ENCODE assay signal across 8 mouse cellular contexts in the genomic region with DNA sequence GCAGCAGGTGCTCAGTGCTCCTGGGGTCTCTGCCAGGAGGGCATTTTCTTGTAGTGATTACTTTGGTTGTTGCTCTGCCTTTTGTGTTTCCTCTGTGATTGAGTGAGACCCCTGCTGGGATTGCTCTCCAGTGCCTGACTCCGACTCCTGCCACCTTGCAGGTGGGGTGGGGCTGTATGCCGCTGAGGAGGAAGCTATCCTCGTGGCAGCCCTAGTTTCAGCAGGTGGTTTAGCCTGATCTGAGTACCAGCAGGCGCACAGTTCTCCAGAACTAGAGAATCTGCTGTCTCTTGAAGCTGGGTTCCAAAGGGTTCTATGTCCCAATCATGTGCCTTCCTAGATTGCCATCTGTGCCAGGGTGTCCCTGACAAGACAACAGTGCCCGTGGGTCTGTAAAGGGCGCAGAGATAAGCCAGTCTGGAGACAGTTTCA. TPM values are rescaled to one million over a fixed set of nuclear protein-coding genes. Genes with fewer than 3 reads are reported as not detected.
A peak's percentile ranks its signal among the peaks of the same experiment; 100 is the strongest.
DNase-seq lines count a peak whose midpoint lies in the region; ATAC-seq and TF ChIP-seq lines count a peak whose summit lies in the region.

No protein-coding gene starts in this region.

- no peaks in the 10 kb centered on the region for H3K36me3 ChIP-seq in lung, embryonic 14.5 days (ENCODE audit: insufficient read depth)
- H3K36me3 ChIP-seq in intestine, embryonic 16.5 days (ENCODE audit: control insufficient read depth, insufficient read depth, low read length): no peaks in the 10 kb centered on the region
- H3K36me3 ChIP-seq in stomach, postnatal 0 days (ENCODE audit: control insufficient read depth, insufficient read depth, low read length): no peaks in the 10 kb centered on the region

- TF ChIP-seq EP300 in stomach, postnatal 0 days (optimal IDR thresholded peaks at IDR 0.05): no peak

- H3K27ac ChIP-seq in lung, embryonic 14.5 days (ENCODE audit: low read depth): peak overlapping the region; percentile 76
- peak overlapping the region; percentile 31; the same call in 1 of the 2 replicates for H3K27ac ChIP-seq in intestine, embryonic 16.5 days (ENCODE audit: low read length)
- H3K27ac ChIP-seq in stomach, postnatal 0 days (replicated peaks): peak overlapping the region; percentile 78

- H3K9me3 ChIP-seq in lung, embryonic 14.5 days (ENCODE audit: low read depth, low read length): no peaks in the 10 kb centered on the region
- no peaks in the 10 kb centered on the region for H3K9me3 ChIP-seq in intestine, embryonic 16.5 days (ENCODE audit: control insufficient read depth, low read length)
- H3K9me3 ChIP-seq in stomach, postnatal 0 days (ENCODE audit: control insufficient read depth, low read length): no peaks in the 10 kb centered on the region

- 0 out of 2 replicates have a peak, but pooled peaks have one; percentile 4 for ATAC-seq in lung, embryonic 14.5 days (ENCODE audit: insufficient read depth)
- peak; percentile 49 for ATAC-seq in intestine, embryonic 16.5 days
- ATAC-seq in stomach, postnatal 0 days (ENCODE audit: low FRiP score, low TSS enrichment): 0 out of 2 replicates have a peak, but pooled peaks have one; percentile 27
- ATAC-seq in inflammation-experienced regulatory T-cells, adult 6 months: no peak

- no peak for DNase-seq in lung, embryonic 14.5 days
- DNase-seq in lung, postnatal 10 days: no peak
- DNase-seq in cerebellum, adult 9-11 months: peak; percentile 64
- peak; percentile 47 for DNase-seq in stomach, postnatal 0 days (ENCODE audit: low spot score)
- no peak for DNase-seq in adrenal gland, postnatal 4 days (ENCODE audit: low spot score in 2 of 2)
- DNase-seq in urinary bladder, postnatal 25 days (ENCODE audit: low spot score): no peak

- no peak for TF ChIP-seq CTCF in lung, embryonic 14.5 days (IDR thresholded peaks at IDR 0.05; ENCODE audit: low read depth)
- TF ChIP-seq CTCF in stomach, postnatal 0 days (IDR thresholded peaks at IDR 0.05; ENCODE audit: low read depth): no peak

- WGBS in lung, embryonic 14.5 days: 38% methylated on average over 6 of the region's 6 CpGs
- 46% methylated on average over 6 of the region's 6 CpGs for WGBS in intestine, embryonic 16.5 days
- WGBS in stomach, postnatal 0 days: 44% methylated on average over 6 of the region's 6 CpGs

- H3K4me1 ChIP-seq in lung, embryonic 14.5 days (ENCODE audit: insufficient read depth): peaks cover 23% of the 10 kb centered on the region
- peaks cover 28% of the 10 kb centered on the region for H3K4me1 ChIP-seq in intestine, embryonic 16.5 days (ENCODE audit: control insufficient read depth, insufficient read depth, low read length)
- peaks cover 23% of the 10 kb centered on the region for H3K4me1 ChIP-seq in stomach, postnatal 0 days (replicated peaks; ENCODE audit: control insufficient read depth, insufficient read depth)

- H3K4me3 ChIP-seq in lung, embryonic 14.5 days (ENCODE audit: low read depth, low read length): no peak overlapping the region
- no peak overlapping the region for H3K4me3 ChIP-seq in intestine, embryonic 16.5 days (ENCODE audit: low read length)
- no peak overlapping the region for H3K4me3 ChIP-seq in stomach, postnatal 0 days (ENCODE audit: low read depth, low read length)

- peak overlapping the region; percentile 5 for H3K4me2 ChIP-seq in lung, embryonic 14.5 days
- H3K4me2 ChIP-seq in intestine, embryonic 16.5 days (ENCODE audit: low read depth, low read length): no peak overlapping the region
- H3K4me2 ChIP-seq in stomach, postnatal 0 days (replicated peaks; ENCODE audit: low read depth): peak overlapping the region; percentile 20; the same call in 1 of the 2 replicates

- peak overlapping the region; percentile 7; the same call in 1 of the 2 replicates for H3K9ac ChIP-seq in lung, embryonic 14.5 days
- H3K9ac ChIP-seq in intestine, embryonic 16.5 days (ENCODE audit: low read depth, low read length): no peak overlapping the region
- H3K9ac ChIP-seq in stomach, postnatal 0 days (ENCODE audit: low read length): no peak overlapping the region

- H3K27me3 ChIP-seq in lung, embryonic 14.5 days (ENCODE audit: insufficient read depth, low read length): no peaks in the 10 kb centered on the region
- no peaks in the 10 kb centered on the region for H3K27me3 ChIP-seq in intestine, embryonic 16.5 days (replicated peaks; ENCODE audit: control insufficient read depth, insufficient read depth, low read length)
- no peaks in the 10 kb centered on the region for H3K27me3 ChIP-seq in stomach, postnatal 0 days (ENCODE audit: control insufficient read depth, insufficient read depth, low read length)

RNA-seq across cellular contexts. Expression of a gene that starts 9.9 kb away (rescaled TPM):
- 59.3 and 61.3 TPM in 2 replicates for polyA plus RNA-seq in lung, embryonic 14.5 days (2014; fragmentation: Nextera tagmentation; extraction: Ambion mirVana)
- polyA plus RNA-seq in intestine, embryonic 16.5 days (2015; fragmentation: Nextera tagmentation; extraction: Ambion mirVana): 37.7 and 45.5 TPM in 2 replicates
- polyA plus RNA-seq in stomach, postnatal 0 days (2015; fragmentation: Nextera tagmentation; extraction: Ambion mirVana): 51.1 and 51.3 TPM in 2 replicates
- total RNA-seq in adrenal gland, postnatal 4 days (2021): 10 to 100 TPM; 49.4 to 58.7 TPM
- 100 to 1,000 TPM; 121 to 180 (median 127) TPM for polyA plus RNA-seq in inflammation-experienced regulatory T-cells, adult 6 months (2017; shearing (Covaris generic))

Comparison
In these comparisons a context has a peak if more than half of its experiments do, and no peak if none do; other contexts are left out.
1. DNase-seq: peak in cerebellum, adult 9-11 months (single experiment) and stomach, postnatal 0 days (single experiment); none in lung, embryonic 14.5 days (single experiment), lung, postnatal 10 days (single experiment), adrenal gland, postnatal 4 days (0 of 2) and urinary bladder, postnatal 25 days (single experiment).
2. Peak in every context shown above with its lines, with median percentiles within 50 percentile points of each other: H3K27ac ChIP-seq.